Comparison of ENCODE assay signal across 36 mouse cellular contexts in the genomic region with DNA sequence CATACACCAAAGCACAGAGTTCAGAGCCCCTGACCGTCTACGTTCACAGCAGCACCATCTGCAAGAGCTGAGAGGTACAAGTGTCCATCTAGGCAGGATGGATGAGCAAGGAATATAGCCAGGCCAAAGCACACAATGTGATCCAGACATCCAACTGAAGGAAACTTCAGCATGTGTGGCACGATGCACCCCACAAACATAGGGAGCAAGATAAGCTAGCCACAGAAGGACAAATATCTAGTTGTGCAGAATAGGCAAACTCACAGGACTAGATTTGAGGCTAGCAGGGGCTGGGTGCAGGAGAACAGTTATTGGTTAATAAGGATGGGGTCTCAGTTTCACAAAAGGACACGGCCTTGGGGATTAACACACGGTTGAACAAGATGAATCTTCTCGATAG. TPM values are rescaled to one million over a fixed set of nuclear protein-coding genes. Genes with fewer than 3 reads are reported as not detected.
DNase-seq lines count a peak whose midpoint lies in the region; ATAC-seq and TF ChIP-seq lines count a peak whose summit lies in the region.
"Had no signal": no experiment of that assay in that cellular context is flagged by ENCODE, and none has a peak within 500 bp of the region (broad histone marks: within the 10 kb centered on the region; RNA-seq: fewer than 3 reads in every experiment).

No protein-coding gene starts in this region.

- intact Hi-C loops in heart, postnatal 10 days (cut with DNase I): no loop called here

- no peak for TF ChIP-seq POLR2A in MEL (IDR thresholded peaks at IDR 0.05; ENCODE audit: control insufficient read depth in 1 of 2, insufficient read depth in 1 of 2, low read depth in 1 of 2, low read length in 2 of 2, poor library complexity in 1 of 2)
- TF ChIP-seq POLR2A in bone marrow, adult 2 months (IDR thresholded peaks at IDR 0.05; ENCODE audit: borderline replicate concordance, control insufficient read depth, low read depth, low read length): no peak

- TF ChIP-seq CTCF in MEL (IDR thresholded peaks at IDR 0.05 in 2 of 3, conservative IDR thresholded peaks at IDR 0.05 in 1 of 3; ENCODE audit: control insufficient read depth in 1 of 3, insufficient read depth in 1 of 3, low read depth in 2 of 3, low read length in 3 of 3, poor library complexity in 1 of 3, severe bottlenecking in 1 of 3): no peak
- no peak for TF ChIP-seq CTCF in bone marrow, adult 2 months (IDR thresholded peaks at IDR 0.05; ENCODE audit: control insufficient read depth, insufficient read depth, low read length)
- no peak for TF ChIP-seq CTCF in liver, embryonic 14.5 days (IDR thresholded peaks at IDR 0.05; ENCODE audit: low read depth)
- no peak for TF ChIP-seq CTCF in forebrain, postnatal 0 days (IDR thresholded peaks at IDR 0.05; ENCODE audit: low read depth)
- TF ChIP-seq CTCF in midbrain, postnatal 0 days (IDR thresholded peaks at IDR 0.05): no peak

- H3K4me1 ChIP-seq in heart, embryonic 13.5 days: peaks cover 27% of the 10 kb centered on the region
- H3K4me1 ChIP-seq in MEL (ENCODE audit: control insufficient read depth in 1 of 2, insufficient read depth in 2 of 2, low read length in 2 of 2): peaks cover 5 to 54% of the 10 kb centered on the region in 2 experiments
- peaks cover 4% of the 10 kb centered on the region; the same call in 1 of the 2 replicates for H3K4me1 ChIP-seq in bone marrow, adult 2 months (ENCODE audit: control insufficient read depth, insufficient read depth, low read length)
- H3K4me1 ChIP-seq in liver, embryonic 14.5 days (replicated peaks; ENCODE audit: control insufficient read depth in 2 of 2, insufficient read depth in 2 of 2, low read length in 1 of 2): peaks cover 44 to 53% of the 10 kb centered on the region in 2 experiments
- H3K4me1 ChIP-seq in forebrain, postnatal 0 days (ENCODE audit: insufficient read depth): no peaks in the 10 kb centered on the region
- no peaks in the 10 kb centered on the region for H3K4me1 ChIP-seq in midbrain, postnatal 0 days (ENCODE audit: insufficient read depth, low read length)

- H3K79me2 ChIP-seq in MEL (ENCODE audit: control insufficient read depth, insufficient read depth, low read length, poor library complexity): peaks cover 53% of the 10 kb centered on the region

- no peak for TF ChIP-seq RAD21 in MEL (IDR thresholded peaks at IDR 0.05; ENCODE audit: low read depth, low read length)

- peak overlapping the region; percentile 36; the same call in 1 of the 2 replicates for H3K4me3 ChIP-seq in heart, embryonic 13.5 days
- peak overlapping the region; percentile 88 to 89 for H3K4me3 ChIP-seq in MEL (ENCODE audit: control insufficient read depth in 1 of 2, insufficient read depth in 1 of 2, low read depth in 2 of 2, low read length in 2 of 2)
- H3K4me3 ChIP-seq in bone marrow, adult 2 months (replicated peaks; ENCODE audit: control insufficient read depth, low read depth, low read length): peak overlapping the region; percentile 57
- H3K4me3 ChIP-seq in liver, embryonic 14.5 days (ENCODE audit: insufficient read depth in 1 of 2, low read depth in 2 of 2, low read length in 2 of 2): peak overlapping the region; percentile 82 to 88
- no peak overlapping the region for H3K4me3 ChIP-seq in forebrain, postnatal 0 days (ENCODE audit: low read depth, low read length)
- H3K4me3 ChIP-seq in midbrain, postnatal 0 days (ENCODE audit: low read depth, low read length): no peak overlapping the region
- H3K4me3 ChIP-seq: embryonic facial prominence, embryonic 12.5 days; hindbrain, embryonic 13.5 days; left cerebral cortex, adult 2 months; limb, embryonic 13.5 days; midbrain, embryonic 13.5 days; neural tube, embryonic 15.5 days; stomach, embryonic 15.5 days had no signal

- DNase-seq in heart, postnatal 10 days: no peak
- DNase-seq in MEL (ENCODE audit: low read depth, low spot score): peak; percentile 52
- no peak for DNase-seq in liver, embryonic 14.5 days (ENCODE audit: low read depth in 3 of 3, low spot score in 3 of 3)
- no peak for DNase-seq in ovary, adult 18-20 months (ENCODE audit: low spot score)
- DNase-seq in forebrain, postnatal 0 days: no peak
- DNase-seq in midbrain, postnatal 0 days (ENCODE audit: low spot score): no peak
- DNase-seq: adrenal gland, postnatal 10 days; B cell, adult 2 months; cerebellum, adult 11-12 months; cerebellum, adult 9-11 months; embryo, embryonic 11 days; gastrocnemius, postnatal 14 days; heart, postnatal 4 days; kidney, adult 8-10 months; kidney, postnatal 25 days; lung, adult 2 months; right cerebral cortex, postnatal 25 days; thymus, postnatal 14 days had no signal

- peaks cover 50% of the 10 kb centered on the region for H3K27me3 ChIP-seq in heart, embryonic 13.5 days (replicated peaks)
- no peaks in the 10 kb centered on the region for H3K27me3 ChIP-seq in MEL (ENCODE audit: control insufficient read depth in 1 of 2, insufficient read depth in 2 of 2, low read length in 2 of 2)
- no peaks in the 10 kb centered on the region for H3K27me3 ChIP-seq in liver, embryonic 14.5 days (ENCODE audit: control insufficient read depth, insufficient read depth, low read length)
- H3K27me3 ChIP-seq in forebrain, postnatal 0 days (ENCODE audit: insufficient read depth, low read length): 0 out of 2 replicates have a peak, but pooled peaks cover 4% of the 10 kb centered on the region
- H3K27me3 ChIP-seq in midbrain, postnatal 0 days (ENCODE audit: insufficient read depth, low read length): peaks cover 12% of the 10 kb centered on the region; the same call in 1 of the 2 replicates

- peak overlapping the region; percentile 51 for H3K4me2 ChIP-seq in heart, embryonic 13.5 days
- H3K4me2 ChIP-seq in liver, embryonic 14.5 days (ENCODE audit: low read depth): peak overlapping the region; percentile 96
- H3K4me2 ChIP-seq in forebrain, postnatal 0 days (ENCODE audit: low read depth): no peak overlapping the region
- H3K4me2 ChIP-seq in midbrain, postnatal 0 days (ENCODE audit: low read depth, low read length, poor library complexity, severe bottlenecking): no peak overlapping the region
- H3K4me2 ChIP-seq: embryonic facial prominence, embryonic 12.5 days; hindbrain, embryonic 13.5 days; limb, embryonic 13.5 days; midbrain, embryonic 13.5 days; neural tube, embryonic 15.5 days; stomach, embryonic 15.5 days had no signal

- no peak for ATAC-seq in heart, embryonic 13.5 days (ENCODE audit: extremely low read depth, insufficient number of reproducible peaks, low FRiP score, low TSS enrichment)
- ATAC-seq in liver, embryonic 14.5 days (ENCODE audit: insufficient read depth): no peak
- no peak for ATAC-seq in forebrain, postnatal 0 days
- no peak for ATAC-seq in midbrain, postnatal 0 days (ENCODE audit: low FRiP score)
- ATAC-seq: intestine, embryonic 16.5 days; midbrain, embryonic 13.5 days had no signal

- H3K9ac ChIP-seq in heart, embryonic 13.5 days: no peak overlapping the region
- peak overlapping the region; percentile 95 for H3K9ac ChIP-seq in MEL (ENCODE audit: control insufficient read depth, low read depth, low read length, poor library complexity, severe bottlenecking)
- peak overlapping the region; percentile 83 for H3K9ac ChIP-seq in liver, embryonic 14.5 days (replicated peaks)
- H3K9ac ChIP-seq in forebrain, postnatal 0 days: no peak overlapping the region
- H3K9ac ChIP-seq in midbrain, postnatal 0 days (replicated peaks; ENCODE audit: low read length, poor library complexity, severe bottlenecking): no peak overlapping the region
- H3K9ac ChIP-seq: embryonic facial prominence, embryonic 12.5 days; hindbrain, embryonic 13.5 days; limb, embryonic 13.5 days; midbrain, embryonic 13.5 days; neural tube, embryonic 15.5 days; stomach, embryonic 15.5 days had no signal

- no peaks in the 10 kb centered on the region for H3K9me3 ChIP-seq in heart, embryonic 13.5 days
- H3K9me3 ChIP-seq in MEL (replicated peaks; ENCODE audit: insufficient read depth, low read length): no peaks in the 10 kb centered on the region
- no peaks in the 10 kb centered on the region for H3K9me3 ChIP-seq in liver, embryonic 14.5 days (ENCODE audit: control insufficient read depth, low read length)
- H3K9me3 ChIP-seq in forebrain, postnatal 0 days (ENCODE audit: low read length): no peaks in the 10 kb centered on the region
- no peaks in the 10 kb centered on the region for H3K9me3 ChIP-seq in midbrain, postnatal 0 days (ENCODE audit: low read length)
- H3K9me3 ChIP-seq: embryonic facial prominence, embryonic 12.5 days; hindbrain, embryonic 13.5 days; limb, embryonic 13.5 days; midbrain, embryonic 13.5 days; neural tube, embryonic 15.5 days; stomach, embryonic 15.5 days had no signal

- no peak overlapping the region for H3K27ac ChIP-seq in heart, embryonic 13.5 days (replicated peaks)
- peak overlapping the region; percentile 97 for H3K27ac ChIP-seq in MEL (ENCODE audit: control insufficient read depth, low read depth, low read length)
- peak overlapping the region; percentile 43; the same call in 1 of the 2 replicates for H3K27ac ChIP-seq in bone marrow, adult 2 months (ENCODE audit: control insufficient read depth, insufficient read depth, low read depth, low read length, poor library complexity)
- H3K27ac ChIP-seq in liver, embryonic 14.5 days: peak overlapping the region; percentile 98
- no peak overlapping the region for H3K27ac ChIP-seq in forebrain, postnatal 0 days (ENCODE audit: low read depth, low read length)
- no peak overlapping the region for H3K27ac ChIP-seq in midbrain, postnatal 0 days (ENCODE audit: low read depth, low read length)
- H3K27ac ChIP-seq: embryonic facial prominence, embryonic 12.5 days; hindbrain, embryonic 13.5 days; left cerebral cortex, adult 2 months; limb, embryonic 13.5 days; midbrain, embryonic 13.5 days; neural tube, embryonic 15.5 days; stomach, embryonic 15.5 days had no signal

- 0 out of 4 replicates have a peak, but pooled peaks of 1 of the 2 experiments have one; percentile 11 for TF ChIP-seq EP300 in MEL (IDR thresholded peaks at IDR 0.05; ENCODE audit: low read depth in 1 of 2, low read length in 2 of 2)
- peak; percentile 58; the same call in 1 of the 2 replicates for TF ChIP-seq EP300 in liver, embryonic 14.5 days (IDR thresholded peaks at IDR 0.05; ENCODE audit: low read depth)

- no peaks in the 10 kb centered on the region for H3K36me3 ChIP-seq in heart, embryonic 13.5 days
- H3K36me3 ChIP-seq in MEL (ENCODE audit: control insufficient read depth in 1 of 2, insufficient read depth in 2 of 2, low read length in 2 of 2): peaks cover 7 to 48% of the 10 kb centered on the region in 2 experiments; a peak in 3 of 4 replicates
- peaks cover 38% of the 10 kb centered on the region for H3K36me3 ChIP-seq in liver, embryonic 14.5 days (replicated peaks; ENCODE audit: control insufficient read depth, insufficient read depth, low read depth)
- no peaks in the 10 kb centered on the region for H3K36me3 ChIP-seq in forebrain, postnatal 0 days (ENCODE audit: insufficient read depth)
- H3K36me3 ChIP-seq in midbrain, postnatal 0 days (ENCODE audit: insufficient read depth, low read length): no peaks in the 10 kb centered on the region
- H3K36me3 ChIP-seq: embryonic facial prominence, embryonic 12.5 days; hindbrain, embryonic 13.5 days; limb, embryonic 13.5 days; midbrain, embryonic 13.5 days; neural tube, embryonic 15.5 days; stomach, embryonic 15.5 days had no signal

- WGBS in heart, embryonic 13.5 days: 78% methylated on average over 6 of the region's 6 CpGs
- 53% methylated on average over 6 of the region's 6 CpGs for WGBS in bone marrow, adult 2 months
- WGBS in liver, embryonic 14.5 days (ENCODE audit: insufficient replicate concordance): 28% methylated on average over 6 of the region's 6 CpGs
- 83% methylated on average over 6 of the region's 6 CpGs for WGBS in forebrain, postnatal 0 days
- 86% methylated on average over 6 of the region's 6 CpGs for WGBS in midbrain, postnatal 0 days

RNA-seq across cellular contexts. Expression of gene Gfi1b, which starts 2.4 kb away (rescaled TPM):
- polyA plus RNA-seq in heart, embryonic 13.5 days (2015; fragmentation: Nextera tagmentation; extraction: Ambion mirVana): 2.8 and 4.7 TPM in 2 replicates
- total RNA-seq in heart, postnatal 10 days (2021): not detected
- 75.1 and 82.9 TPM in 2 replicates for total RNA-seq in MEL (2012; rRNA removed)
- 100 to 1,000 TPM; 194 to 277 TPM for polyA plus RNA-seq in MEL (2012; ENCODE audit: insufficient read depth in 1 of 2, insufficient read length in 2 of 2, low read depth in 1 of 2, low replicate concordance in 2 of 2, missing spikeins in 1 of 2)
- polyA plus RNA-seq in bone marrow, adult 2 months (2011; ENCODE audit: insufficient read depth, insufficient read length, low replicate concordance, missing spikeins): 62.0 and 66.9 TPM in 2 replicates
- polyA plus RNA-seq in liver, embryonic 14.5 days (2012; rRNA removed): 72.5 and 86.9 TPM in 2 replicates
- polyA plus RNA-seq in liver, embryonic 14.5 days (2014; fragmentation: Nextera tagmentation; extraction: Ambion mirVana): 89.2 and 107 TPM in 2 replicates
- not detected in 2 replicates for total RNA-seq in forebrain, postnatal 0 days (2014; rRNA removed)
- not detected in 2 replicates for polyA plus RNA-seq in forebrain, postnatal 0 days (2015; fragmentation: Nextera tagmentation; extraction: Ambion mirVana)
- not detected in 2 replicates for total RNA-seq in midbrain, postnatal 0 days (2014; rRNA removed)
- polyA plus RNA-seq in midbrain, postnatal 0 days (2015; fragmentation: Nextera tagmentation; extraction: Ambion mirVana): not detected in 2 replicates
- total RNA-seq: gastrocnemius, postnatal 14 days; heart, postnatal 4 days; layer of hippocampus, adult 18-20 months; layer of hippocampus, postnatal 14 days; left cerebral cortex, adult 2 months; left cerebral cortex, postnatal 36 days had no signal
- polyA plus RNA-seq: neural tube, embryonic 15.5 days; Patski had no signal

RNA-seq across cellular contexts. Expression of gene Tsc1, which starts 21.7 kb away (rescaled TPM):
- 16.2 and 16.4 TPM in 2 replicates for polyA plus RNA-seq in heart, embryonic 13.5 days (2015; fragmentation: Nextera tagmentation; extraction: Ambion mirVana)
- 10 to 100 TPM; 16.4 to 19.8 TPM for total RNA-seq in heart, postnatal 10 days (2021)
- total RNA-seq in MEL (2012; rRNA removed): 7.5 and 8.0 TPM in 2 replicates
- 10 to 100 TPM in 1 of 2 experiments, not detected in 1; 16.4 TPM for polyA plus RNA-seq in MEL (2012; ENCODE audit: insufficient read depth in 1 of 2, insufficient read length in 2 of 2, low read depth in 1 of 2, low replicate concordance in 2 of 2, missing spikeins in 1 of 2)
- polyA plus RNA-seq in bone marrow, adult 2 months (2011; ENCODE audit: insufficient read depth, insufficient read length, low replicate concordance, missing spikeins): 9.4 and 12.5 TPM in 2 replicates
- 4.5 and 5.4 TPM in 2 replicates for polyA plus RNA-seq in liver, embryonic 14.5 days (2012; rRNA removed)
- 5.3 and 7.5 TPM in 2 replicates for polyA plus RNA-seq in liver, embryonic 14.5 days (2014; fragmentation: Nextera tagmentation; extraction: Ambion mirVana)
- 35.4 and 43.4 TPM in 2 replicates for total RNA-seq in forebrain, postnatal 0 days (2014; rRNA removed)
- 7.7 and 16.8 TPM in 2 replicates for polyA plus RNA-seq in forebrain, postnatal 0 days (2015; fragmentation: Nextera tagmentation; extraction: Ambion mirVana)
- 41.3 and 42.9 TPM in 2 replicates for total RNA-seq in midbrain, postnatal 0 days (2014; rRNA removed)
- polyA plus RNA-seq in midbrain, postnatal 0 days (2015; fragmentation: Nextera tagmentation; extraction: Ambion mirVana): 19.5 and 22.9 TPM in 2 replicates

RNA-seq across cellular contexts. Expression of gene Gtf3c5, which starts 35.8 kb away (rescaled TPM):
- polyA plus RNA-seq in heart, embryonic 13.5 days (2015; fragmentation: Nextera tagmentation; extraction: Ambion mirVana): 29.8 and 30.9 TPM in 2 replicates
- total RNA-seq in heart, postnatal 10 days (2021): 10 to 100 TPM; 14.1 to 15.4 TPM
- total RNA-seq in MEL (2012; rRNA removed): 20.3 and 22.5 TPM in 2 replicates
- polyA plus RNA-seq in MEL (2012; ENCODE audit: insufficient read depth in 1 of 2, insufficient read length in 2 of 2, low read depth in 1 of 2, low replicate concordance in 2 of 2, missing spikeins in 1 of 2): 10 to 100 TPM in 1 of 2 experiments, not detected in 1; 50.2 TPM
- polyA plus RNA-seq in bone marrow, adult 2 months (2011; ENCODE audit: insufficient read depth, insufficient read length, low replicate concordance, missing spikeins): 14.5 and 14.7 TPM in 2 replicates
- polyA plus RNA-seq in liver, embryonic 14.5 days (2012; rRNA removed): 10.0 and 11.6 TPM in 2 replicates
- polyA plus RNA-seq in liver, embryonic 14.5 days (2014; fragmentation: Nextera tagmentation; extraction: Ambion mirVana): 7.6 and 9.0 TPM in 2 replicates
- total RNA-seq in forebrain, postnatal 0 days (2014; rRNA removed): 26.9 and 33.3 TPM in 2 replicates
- 20.0 and 32.7 TPM in 2 replicates for polyA plus RNA-seq in forebrain, postnatal 0 days (2015; fragmentation: Nextera tagmentation; extraction: Ambion mirVana)
- 23.3 and 26.7 TPM in 2 replicates for total RNA-seq in midbrain, postnatal 0 days (2014; rRNA removed)
- 29.3 and 33.5 TPM in 2 replicates for polyA plus RNA-seq in midbrain, postnatal 0 days (2015; fragmentation: Nextera tagmentation; extraction: Ambion mirVana)

RNA-seq across cellular contexts. Expression of gene Cel, which starts 56.2 kb away (rescaled TPM):
- polyA plus RNA-seq in heart, embryonic 13.5 days (2015; fragmentation: Nextera tagmentation; extraction: Ambion mirVana): 0.31 TPM in 1 of 2 replicates, not detected in the other
- total RNA-seq in heart, postnatal 10 days (2021): not detected
- not detected in 2 replicates for total RNA-seq in MEL (2012; rRNA removed)
- polyA plus RNA-seq in MEL (2012; ENCODE audit: insufficient read depth in 1 of 2, insufficient read length in 2 of 2, low read depth in 1 of 2, low replicate concordance in 2 of 2, missing spikeins in 1 of 2): not detected
- 0.72 TPM in 1 of 2 replicates, not detected in the other for polyA plus RNA-seq in bone marrow, adult 2 months (2011; ENCODE audit: insufficient read depth, insufficient read length, low replicate concordance, missing spikeins)
- 0.10 and 0.19 TPM in 2 replicates for polyA plus RNA-seq in liver, embryonic 14.5 days (2012; rRNA removed)
- 0.39 TPM in 1 of 2 replicates, not detected in the other for polyA plus RNA-seq in liver, embryonic 14.5 days (2014; fragmentation: Nextera tagmentation; extraction: Ambion mirVana)
- not detected in 2 replicates for total RNA-seq in forebrain, postnatal 0 days (2014; rRNA removed)
- not detected in 2 replicates for polyA plus RNA-seq in forebrain, postnatal 0 days (2015; fragmentation: Nextera tagmentation; extraction: Ambion mirVana)
- total RNA-seq in midbrain, postnatal 0 days (2014; rRNA removed): not detected in 2 replicates
- not detected in 2 replicates for polyA plus RNA-seq in midbrain, postnatal 0 days (2015; fragmentation: Nextera tagmentation; extraction: Ambion mirVana)
- total RNA-seq: gastrocnemius, postnatal 14 days; granulocyte monocyte progenitor cell, adult 5-6 weeks; heart, postnatal 4 days; layer of hippocampus, adult 18-20 months; layer of hippocampus, postnatal 14 days; left cerebral cortex, adult 2 months; left cerebral cortex, postnatal 36 days; megakaryocyte progenitor cell, adult 5-6 weeks had no signal
- polyA plus RNA-seq: embryonic facial prominence, embryonic 12.5 days; forebrain, embryonic 11.5 days; heart, embryonic 14.5 days; Patski had no signal

Comparison
In these comparisons a context has a peak if more than half of its experiments do, and no peak if none do; other contexts are left out.
1. H3K27ac ChIP-seq: peak in MEL (single experiment), bone marrow, adult 2 months (single experiment) and liver, embryonic 14.5 days (single experiment); none in heart, embryonic 13.5 days (single experiment), forebrain, postnatal 0 days (single experiment) and midbrain, postnatal 0 days (single experiment).
2. H3K4me2 ChIP-seq: peak in heart, embryonic 13.5 days (single experiment) and liver, embryonic 14.5 days (single experiment); none in forebrain, postnatal 0 days (single experiment) and midbrain, postnatal 0 days (single experiment).
3. H3K4me3 ChIP-seq: peak in heart, embryonic 13.5 days (single experiment), MEL (2 of 2), bone marrow, adult 2 months (single experiment) and liver, embryonic 14.5 days (2 of 2); none in forebrain, postnatal 0 days (single experiment) and midbrain, postnatal 0 days (single experiment).
4. H3K9ac ChIP-seq: peak in MEL (single experiment) and liver, embryonic 14.5 days (single experiment); none in heart, embryonic 13.5 days (single experiment), forebrain, postnatal 0 days (single experiment) and midbrain, postnatal 0 days (single experiment).
5. RNA of gene Gfi1b, which starts 2.4 kb away (polyA plus RNA-seq): 194 to 277 TPM in MEL, 72.5 to 107 TPM in liver, embryonic 14.5 days and 62.0 to 66.9 TPM in bone marrow, adult 2 months; 2.8 to 4.7 TPM in heart, embryonic 13.5 days, not detected in midbrain, postnatal 0 days and not detected in forebrain, postnatal 0 days; every median in the first group is over 10 times any median in the second.